Mouse (Mus musculus) heart, postnatal 36 days (tissue): Measurements from ENCODE around the gene Ankrd13b. TPM values are rescaled to one million over a fixed set of nuclear protein-coding genes. Genes with fewer than 3 reads are reported as not detected.

ENCODE experiments used
- total RNA-seq, 2 experiments: library from RNA; stranded (reverse); gene quantifications; 2 replicates each; pipeline ENCODE4 v1.2.3; 2021

Gene Ankrd13b
- total RNA-seq, 2 experiments from 2014 or later, result 9.8 to 10.4 TPM

Other genes with a start within 250 kb of the Ankrd13b start
- 100 to 1,000 TPM; 196 to 198 TPM for gene Coro6, start 27.3 kb downstream of the Ankrd13b start, total RNA-seq
- 10 to 100 TPM; 55.2 to 57.1 TPM for gene Git1, start 3.9 kb upstream of the Ankrd13b start, total RNA-seq
- 1 to 10 TPM; 2.3 to 3.1 TPM for gene Abhd15, start 25.4 kb upstream of the Ankrd13b start, total RNA-seq
- 1 to 10 TPM; 8.3 to 8.7 TPM for gene Trp53i13, start 26.3 kb upstream of the Ankrd13b start, total RNA-seq
- gene Gm10392, start 29.5 kb upstream of the Ankrd13b start, total RNA-seq, result not detected
- gene Taok1, start 118.1 kb upstream of the Ankrd13b start, total RNA-seq, result 10 to 100 TPM; 54.4 to 56.0 TPM
- gene Nufip2, start 196.5 kb upstream of the Ankrd13b start, total RNA-seq, result 10 to 100 TPM; 46.8 to 48.3 TPM
- gene Cryba1, start 235.6 kb upstream of the Ankrd13b start, total RNA-seq, result not detected